Mouse (Mus musculus) neural tube, embryonic 11.5 days (tissue): Measurements from ENCODE around the gene Sar1a. TPM values are rescaled to one million over a fixed set of nuclear protein-coding genes. Genes with fewer than 3 reads are reported as not detected.

Source experiments
- ATAC-seq: fragments of 200-750 bp; cut with Nextera tagmentation; 2 replicates; pipeline ENCODE4 v1.8.0; 2017; ENCODE audit warnings: moderate number of reproducible peaks, mild to moderate bottlenecking, moderate TSS enrichment, moderate library complexity; ENCODE audit not compliant: insufficient read depth, low FRiP score, low TSS enrichment
- DNase-seq: peaks from one replicate; pipeline ENCODE4 v3.0.0-alpha.2; 2015; ENCODE audit warnings: low spot score
- H3K27ac ChIP-seq: fragments of 300-500 bp; sonication (generic); 2 replicates; pipeline ENCODE4 v1.5.1; 2014; ENCODE audit warnings: low read depth, mild to moderate bottlenecking, low read length
- H3K27me3 ChIP-seq: fragments of 300-500 bp; sonication (generic); 2 replicates; pipeline ENCODE4 v1.6.1; 2014; ENCODE audit warnings: mild to moderate bottlenecking, low read length, mixed read lengths; ENCODE audit not compliant: control insufficient read depth, insufficient read depth
- H3K36me3 ChIP-seq: fragments of 300-500 bp; sonication (generic); 2 replicates; pipeline ENCODE4 v1.6.1; 2014; ENCODE audit warnings: mild to moderate bottlenecking, low read length, moderate library complexity, mixed read lengths; ENCODE audit not compliant: control insufficient read depth, insufficient read depth
- H3K4me1 ChIP-seq: fragments of 300-500 bp; sonication (generic); 2 replicates; pipeline ENCODE4 v1.6.1; 2014; ENCODE audit warnings: low read length, mixed read lengths; ENCODE audit not compliant: control insufficient read depth, insufficient read depth
- H3K4me2 ChIP-seq: fragments of 300-500 bp; sonication (generic); 2 replicates; pipeline ENCODE4 v1.6.1; 2014; ENCODE audit warnings: low read depth, mild to moderate bottlenecking, moderate library complexity
- H3K4me3 ChIP-seq: fragments of 300-500 bp; sonication (generic); 2 replicates; pipeline ENCODE4 v1.5.1; 2014; ENCODE audit warnings: low read depth, low read length
- H3K9ac ChIP-seq: fragments of 300-500 bp; sonication (generic); 2 replicates; pipeline ENCODE4 v1.6.1; 2014; ENCODE audit warnings: mild to moderate bottlenecking, low read length
- H3K9me3 ChIP-seq: fragments of 300-500 bp; sonication (generic); 2 replicates; pipeline ENCODE4 v1.6.1; 2016; ENCODE audit warnings: low read length; ENCODE audit not compliant: control insufficient read depth
- WGBS: fragments of 180-500 bp; shearing (Covaris S2); extraction: QIAGEN DNeasy Blood & Tissue Kit; methylation state at CpG from one replicate; pipeline ENCODE4 v1.1.7; 2014; 5-methylcytosine and 5-hydroxymethylcytosine counted together
- polyA plus RNA-seq: library from polyadenylated mRNA; unstranded; fragments of >200 nt; fragmentation: Nextera tagmentation; extraction: Ambion mirVana; gene quantifications from 2 replicates; pipeline ENCODE4 v1.2.1, GENCODE M21; 2014

The Sar1a gene
- polyA plus RNA-seq, 1 experiment from 2014 or later, result 255 TPM

DNA sequence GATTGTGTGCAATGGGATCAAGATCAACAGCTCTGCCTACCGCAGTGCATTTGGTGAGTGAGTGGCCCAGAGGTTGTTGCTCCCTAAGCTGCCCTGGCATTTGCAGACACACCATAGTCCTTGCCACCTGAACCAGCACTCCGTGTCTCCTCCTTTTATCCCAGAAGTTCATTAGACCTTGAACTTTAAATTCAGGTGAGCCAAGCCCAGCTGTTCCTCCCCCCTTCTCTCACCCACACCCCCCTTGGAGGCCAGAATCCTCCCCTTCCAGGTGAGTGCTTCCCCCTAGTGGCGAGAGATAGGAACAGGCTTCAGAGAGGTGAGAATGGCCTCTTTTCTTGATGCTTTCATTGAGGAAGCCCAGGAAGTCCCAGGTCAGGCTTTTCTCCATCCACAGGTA is 54.3 kb downstream of the Sar1a start:
- no peak overlapping the region for H3K4me2 ChIP-seq
- no peaks in the 10 kb centered on the region for H3K4me1 ChIP-seq
- DNase-seq (peak; percentile 51), ATAC-seq (no peak)
- WGBS, result 52% methylated on average over 3 of the region's 3 CpGs
- no peak overlapping the region for H3K9ac ChIP-seq
- H3K36me3 ChIP-seq, result peaks cover 4% of the 10 kb centered on the region; the same call in 1 of the 2 replicates
- H3K4me3 ChIP-seq, result no peak overlapping the region
- no peak overlapping the region for H3K27ac ChIP-seq
- no peaks in the 10 kb centered on the region for H3K9me3 ChIP-seq
- H3K27me3 ChIP-seq, result no peaks in the 10 kb centered on the region

DNA sequence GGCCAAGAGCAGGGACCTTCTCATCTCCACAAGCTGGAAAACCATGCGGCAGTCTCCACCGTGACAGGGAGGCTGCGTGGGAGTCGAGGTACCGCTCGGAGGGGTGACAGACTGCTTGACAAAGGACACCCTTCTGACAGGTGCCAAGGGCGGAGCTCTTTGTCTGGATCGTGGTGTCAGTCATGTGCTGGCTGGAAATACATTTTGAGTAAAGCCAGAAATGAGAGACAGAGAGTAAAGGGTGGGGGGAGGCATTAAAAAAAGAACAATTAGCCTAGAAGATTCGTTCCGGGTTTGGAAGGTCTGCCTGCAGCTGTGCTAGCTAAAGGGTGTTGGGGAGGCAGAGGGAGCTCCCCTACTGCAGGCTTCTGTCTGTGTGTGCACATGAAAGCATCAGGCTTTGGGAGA is 56.6 kb downstream of the Sar1a start:
- DNase-seq (no peak), ATAC-seq (no peak)
- H3K4me2 ChIP-seq, result no peak overlapping the region
- no peaks in the 10 kb centered on the region for H3K4me1 ChIP-seq
- H3K9ac ChIP-seq, result no peak overlapping the region
- no peak overlapping the region for H3K27ac ChIP-seq
- H3K27me3 ChIP-seq, result no peaks in the 10 kb centered on the region
- H3K9me3 ChIP-seq, result no peaks in the 10 kb centered on the region
- no peak overlapping the region for H3K4me3 ChIP-seq
- 82% methylated on average over 10 of the region's 10 CpGs for WGBS
- H3K36me3 ChIP-seq, result peaks cover 13% of the 10 kb centered on the region

DNA sequence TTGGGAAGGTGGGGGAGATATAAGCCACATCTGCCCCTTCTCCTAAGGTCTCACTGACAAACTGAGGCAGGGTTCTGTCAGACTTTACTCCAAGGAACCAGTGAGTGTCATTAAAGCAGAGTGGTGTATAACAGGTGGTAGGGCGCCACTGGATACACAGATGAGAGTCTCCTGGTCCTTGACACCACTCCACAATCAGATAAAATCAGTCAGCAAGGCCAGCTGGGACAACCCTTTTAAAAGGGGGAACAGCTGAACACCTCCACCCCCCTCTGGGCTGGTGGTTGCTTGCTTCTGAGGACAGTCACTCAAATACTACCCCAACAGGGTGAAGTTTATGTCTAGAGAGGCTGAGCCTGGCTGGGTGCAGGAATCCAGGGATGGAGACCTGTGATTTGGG is 57.4 kb downstream of the Sar1a start:
- DNase-seq (no peak), ATAC-seq (no peak)
- 93% methylated on average over 1 of the region's 1 CpGs for WGBS
- H3K36me3 ChIP-seq, result peaks cover 13% of the 10 kb centered on the region
- no peak overlapping the region for H3K4me3 ChIP-seq
- no peaks in the 10 kb centered on the region for H3K27me3 ChIP-seq
- H3K4me2 ChIP-seq, result no peak overlapping the region
- no peaks in the 10 kb centered on the region for H3K4me1 ChIP-seq
- H3K27ac ChIP-seq, result no peak overlapping the region
- no peaks in the 10 kb centered on the region for H3K9me3 ChIP-seq
- no peak overlapping the region for H3K9ac ChIP-seq

DNA sequence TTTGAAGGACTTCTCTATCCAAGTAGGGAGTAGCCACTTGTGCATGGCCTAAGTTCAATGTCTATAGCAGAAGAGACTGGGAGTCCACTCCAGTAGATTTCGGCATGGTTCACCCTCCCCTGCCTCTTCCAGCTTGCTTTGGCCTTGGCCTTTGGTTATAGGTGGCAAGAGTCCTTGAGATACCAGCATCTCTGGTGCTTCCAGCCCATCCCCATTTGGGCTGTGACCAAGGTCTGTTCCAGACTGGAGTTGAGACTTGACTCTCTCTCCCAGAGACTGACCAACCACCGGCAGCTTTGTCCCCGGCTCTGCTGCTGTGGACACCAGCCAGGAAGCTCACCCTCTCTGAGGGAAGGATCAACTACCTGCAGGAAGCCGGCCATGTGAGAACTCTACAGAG is 58.0 kb downstream of the Sar1a start:
- ATAC-seq (no peak), DNase-seq (no peak)
- Histone ChIP-seq H3K4me3 (no peak overlapping the region), H3K36me3 (peaks cover 17% of the 10 kb centered on the region), H3K9me3 (no peaks in the 10 kb centered on the region), H3K4me2 (no peak overlapping the region), H3K9ac (no peak overlapping the region), H3K27ac (no peak overlapping the region), H3K27me3 (no peaks in the 10 kb centered on the region), H3K4me1 (no peaks in the 10 kb centered on the region)
- 90% methylated on average over 4 of the region's 4 CpGs for WGBS

DNA sequence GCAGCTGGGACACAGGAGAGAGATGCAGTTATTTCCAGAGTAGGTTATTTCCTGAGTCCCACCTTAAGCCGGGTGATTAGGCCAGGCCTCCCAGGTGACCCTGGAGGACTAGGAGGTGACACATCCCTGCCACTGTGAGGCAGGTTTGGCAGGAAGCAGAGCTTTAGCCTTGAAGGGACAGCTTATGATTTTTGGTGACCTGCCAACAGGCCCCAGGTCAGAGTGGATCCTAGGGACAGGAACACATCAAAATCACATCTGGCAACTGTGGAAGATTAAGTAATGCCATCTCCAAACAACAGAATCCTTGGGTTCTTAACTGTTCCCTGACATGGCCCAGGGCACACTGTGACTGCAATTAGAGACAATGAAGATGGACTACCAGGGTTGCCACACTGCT is 61.2 kb downstream of the Sar1a start:
- H3K4me3 ChIP-seq, result no peak overlapping the region
- H3K9ac ChIP-seq, result no peak overlapping the region
- H3K4me2 ChIP-seq, result no peak overlapping the region
- H3K36me3 ChIP-seq, result peaks cover 32% of the 10 kb centered on the region
- no peaks in the 10 kb centered on the region for H3K4me1 ChIP-seq
- DNase-seq (no peak), ATAC-seq (no peak)
- no peak overlapping the region for H3K27ac ChIP-seq
- WGBS, result 74% methylated on average over 1 of the region's 1 CpGs
- H3K27me3 ChIP-seq, result no peaks in the 10 kb centered on the region
- no peaks in the 10 kb centered on the region for H3K9me3 ChIP-seq

DNA sequence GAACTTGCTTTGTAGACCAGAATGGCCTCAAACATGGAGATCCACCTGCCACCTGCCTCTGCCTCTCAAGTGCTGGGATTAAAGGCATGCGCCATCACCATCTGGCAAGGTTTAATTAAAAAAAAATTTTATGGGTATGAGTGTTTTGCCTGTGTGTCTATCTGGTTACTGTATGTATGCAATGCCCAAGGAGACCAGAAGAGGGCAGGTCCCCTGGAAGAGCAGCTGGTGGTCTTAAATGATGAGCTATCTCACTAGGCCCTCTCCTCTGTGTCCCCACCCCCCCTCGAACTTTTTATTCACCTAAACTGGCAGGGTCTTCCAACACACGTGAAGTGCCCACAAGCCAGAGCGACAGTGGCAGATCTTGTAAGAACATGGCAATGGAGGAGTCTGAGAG is 61.8 kb downstream of the Sar1a start:
- no peaks in the 10 kb centered on the region for H3K4me1 ChIP-seq
- no peaks in the 10 kb centered on the region for H3K9me3 ChIP-seq
- no peak overlapping the region for H3K27ac ChIP-seq
- peaks cover 37% of the 10 kb centered on the region for H3K36me3 ChIP-seq
- H3K9ac ChIP-seq, result no peak overlapping the region
- no peak overlapping the region for H3K4me2 ChIP-seq
- WGBS, result 94% methylated on average over 4 of the region's 4 CpGs
- no peaks in the 10 kb centered on the region for H3K27me3 ChIP-seq
- DNase-seq, result no peak
- no peak for ATAC-seq
- no peak overlapping the region for H3K4me3 ChIP-seq

DNA sequence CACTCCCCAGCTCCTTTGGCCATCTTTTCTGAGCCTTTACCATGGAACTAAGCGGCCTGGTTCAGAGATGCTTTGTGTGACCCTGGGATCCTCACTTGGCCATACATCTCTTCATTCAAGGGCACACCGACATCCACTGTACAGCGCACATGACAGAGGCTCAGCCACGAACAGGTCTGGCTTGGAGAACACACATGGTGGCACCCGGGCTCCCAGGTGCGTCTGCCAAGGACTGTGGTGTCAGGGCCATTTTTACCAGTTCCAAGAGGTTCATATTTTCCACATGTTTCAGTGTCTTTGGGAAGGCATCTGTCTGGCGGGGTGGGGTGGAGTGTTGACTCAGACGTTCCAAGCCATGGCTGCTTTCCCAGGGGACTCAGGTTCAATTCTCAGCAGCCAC is 62.2 kb downstream of the Sar1a start:
- no peak overlapping the region for H3K27ac ChIP-seq
- ATAC-seq, result no peak
- no peaks in the 10 kb centered on the region for H3K27me3 ChIP-seq
- WGBS, result 97% methylated on average over 8 of the region's 8 CpGs
- peaks cover 41% of the 10 kb centered on the region for H3K36me3 ChIP-seq
- H3K4me1 ChIP-seq, result no peaks in the 10 kb centered on the region
- no peaks in the 10 kb centered on the region for H3K9me3 ChIP-seq
- no peak overlapping the region for H3K4me3 ChIP-seq
- no peak overlapping the region for H3K4me2 ChIP-seq
- no peak for DNase-seq
- H3K9ac ChIP-seq, result no peak overlapping the region

Other genes starting within 250 kb of the Sar1a start
- 27.3 and 34.8 TPM in 2 replicates for gene Eif4ebp2, start 227.6 kb upstream of the Sar1a start, polyA plus RNA-seq
- gene Lrrc20, start 204.5 kb upstream of the Sar1a start, polyA plus RNA-seq, result 10.3 and 12.4 TPM in 2 replicates
- gene Npffr1, start 84.8 kb upstream of the Sar1a start, polyA plus RNA-seq, result 0.08 TPM in 1 of 2 replicates, not detected in the other
- gene Ppa1, start 31.7 kb upstream of the Sar1a start, polyA plus RNA-seq, result 283 and 285 TPM in 2 replicates
- 35.5 and 35.7 TPM in 2 replicates for gene Tysnd1, start 15.2 kb downstream of the Sar1a start, polyA plus RNA-seq
- 11.8 and 12.8 TPM in 2 replicates for gene Aifm2, start 35.0 kb downstream of the Sar1a start, polyA plus RNA-seq
- 246 and 247 TPM in 2 replicates for gene H2afy2, start 103.8 kb downstream of the Sar1a start, polyA plus RNA-seq